Mouse (Mus musculus) activated CD4-positive, CD25-positive, alpha-beta regulatory T cell, adult 4 months (primary cell): ENCODE measurements around the gene Dhx8. TPM values are rescaled to one million over a fixed set of nuclear protein-coding genes. Genes with fewer than 3 reads are reported as not detected.

ENCODE experiments used
- ATAC-seq: one replicate; pipeline ENCODE4 v1.8.0; 2017
- polyA plus RNA-seq, 2 experiments: library from polyadenylated mRNA; unstranded; fragments of 100-300 nt; shearing (Covaris generic); gene quantifications; one replicate each; pipeline ENCODE4 v1.2.1; 2017

Dhx8 gene
- polyA plus RNA-seq, 2 experiments from 2014 or later: 23.6 to 25.5 TPM

- no peak for ATAC-seq
Measured at GRCm38 (mm10) chr11:101756616-101757015, 23.9 kb downstream of the Dhx8 start.

DNA sequence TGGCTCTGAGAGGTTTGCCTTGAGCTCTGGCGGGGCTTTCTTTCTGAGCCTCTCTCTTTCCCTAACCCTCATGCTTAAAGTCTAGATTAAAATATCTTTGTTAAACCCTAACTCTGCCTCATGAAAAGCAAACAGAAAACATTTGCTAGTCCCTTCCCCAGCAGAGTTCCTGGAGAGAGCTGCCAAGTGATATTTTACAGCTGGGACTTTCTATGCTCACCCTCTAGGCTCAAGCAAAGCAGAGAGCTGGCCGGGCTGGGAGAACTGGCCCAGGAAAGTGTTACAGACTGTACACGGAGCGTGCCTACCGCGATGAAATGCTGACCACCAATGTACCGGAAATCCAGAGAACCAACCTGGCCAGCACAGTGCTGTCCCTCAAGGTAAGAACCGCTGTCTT lies 24.6 kb downstream of the Dhx8 start:
- no peak for ATAC-seq

- no peak for ATAC-seq
Measured at GRCm38 (mm10) chr11:101758431-101758830, 25.7 kb downstream of the Dhx8 start.

DNA sequence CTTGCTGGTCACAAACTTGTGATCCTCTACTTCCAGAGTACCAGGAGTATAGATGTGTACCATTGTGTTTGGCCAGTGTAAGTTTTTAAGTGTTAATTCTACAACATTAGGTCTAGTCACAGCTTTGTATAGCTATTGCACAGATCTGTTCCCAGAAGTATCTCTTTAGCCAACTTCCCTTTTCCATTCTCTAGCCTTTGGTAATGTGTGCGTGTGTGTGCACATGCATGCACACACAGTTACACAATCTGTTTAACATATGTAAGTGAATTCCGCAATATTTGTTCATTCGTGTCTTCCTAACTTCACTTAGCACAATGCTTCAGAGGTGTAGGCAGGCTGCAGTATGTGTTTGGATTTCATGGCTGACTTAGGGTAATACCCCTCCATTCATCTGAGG lies 26.8 kb downstream of the Dhx8 start:
- no peak for ATAC-seq

GRCm38 (mm10) chr11:101763723-101764122 lies 31.0 kb downstream of the Dhx8 start:
- no peak for ATAC-seq

GRCm38 (mm10) chr11:101764546-101764945 lies 31.8 kb downstream of the Dhx8 start:
- ATAC-seq: no peak

GRCm38 (mm10) chr11:101767326-101767725 lies 34.6 kb downstream of the Dhx8 start:
- ATAC-seq: no peak

DNA sequence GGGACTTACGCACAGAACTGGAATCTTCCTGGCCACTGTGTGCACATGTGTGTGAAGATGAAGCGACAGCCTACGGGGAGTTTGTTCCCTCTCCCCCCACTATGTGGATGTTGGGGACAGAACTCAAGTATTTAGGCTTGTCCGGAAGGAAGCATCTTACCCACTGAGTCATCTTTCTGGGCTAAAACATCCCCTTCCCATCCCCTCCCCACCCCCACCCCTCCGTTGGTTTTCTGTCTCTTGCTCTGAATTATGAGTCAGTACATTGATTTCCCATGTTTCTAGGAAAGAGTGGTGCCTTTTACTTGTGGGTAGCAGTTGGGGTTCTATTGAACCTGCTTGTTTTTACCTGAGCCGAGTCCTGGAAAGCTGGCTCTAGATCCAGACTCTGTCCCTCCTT lies 36.0 kb downstream of the Dhx8 start:
- no peak for ATAC-seq

- ATAC-seq: no peak
Measured at GRCm38 (mm10) chr11:101770266-101770665, 37.5 kb downstream of the Dhx8 start.

- no peak for ATAC-seq
Measured at GRCm38 (mm10) chr11:101772027-101772426, 39.3 kb downstream of the Dhx8 start.

DNA sequence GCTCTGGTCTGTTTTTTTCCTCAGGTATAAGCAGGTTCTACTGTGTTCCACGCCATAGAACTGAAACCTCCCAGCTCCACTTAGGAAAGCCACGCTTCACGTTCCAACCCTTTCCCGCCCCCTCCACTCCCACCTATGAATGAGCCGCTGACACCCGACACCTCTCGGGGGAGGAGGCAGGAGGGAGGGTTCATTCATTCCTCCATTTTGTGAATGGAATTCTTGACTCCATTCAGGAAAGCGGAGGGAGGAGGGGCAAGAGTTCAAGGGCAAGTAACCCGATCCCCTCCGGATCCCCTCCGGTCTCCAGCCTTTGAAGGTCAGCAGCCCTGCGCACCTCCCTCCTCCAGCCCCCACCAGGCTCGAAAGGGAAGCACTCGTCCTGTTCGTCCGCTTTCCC lies 39.7 kb downstream of the Dhx8 start:
- no peak for ATAC-seq

DNA sequence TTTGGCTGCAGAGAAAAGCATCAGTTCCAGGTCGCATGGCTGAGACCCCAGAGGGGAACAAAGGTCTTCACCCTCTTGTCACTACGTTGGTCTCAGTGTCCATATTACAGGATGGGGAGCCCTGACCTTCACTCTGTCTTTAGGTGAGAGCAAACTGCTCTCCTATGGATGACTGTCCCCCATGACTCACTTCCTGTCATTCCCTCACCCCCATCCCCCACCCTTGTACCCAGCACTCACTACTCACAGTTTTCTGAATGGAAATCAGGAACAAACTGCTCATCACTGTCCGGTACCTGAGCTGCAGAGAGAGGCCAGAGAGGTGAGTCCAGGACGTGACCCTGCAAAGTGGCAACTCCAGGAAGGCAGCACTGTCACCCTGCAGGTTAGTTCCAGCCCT lies 44.1 kb downstream of the Dhx8 start:
- ATAC-seq: no peak

DNA sequence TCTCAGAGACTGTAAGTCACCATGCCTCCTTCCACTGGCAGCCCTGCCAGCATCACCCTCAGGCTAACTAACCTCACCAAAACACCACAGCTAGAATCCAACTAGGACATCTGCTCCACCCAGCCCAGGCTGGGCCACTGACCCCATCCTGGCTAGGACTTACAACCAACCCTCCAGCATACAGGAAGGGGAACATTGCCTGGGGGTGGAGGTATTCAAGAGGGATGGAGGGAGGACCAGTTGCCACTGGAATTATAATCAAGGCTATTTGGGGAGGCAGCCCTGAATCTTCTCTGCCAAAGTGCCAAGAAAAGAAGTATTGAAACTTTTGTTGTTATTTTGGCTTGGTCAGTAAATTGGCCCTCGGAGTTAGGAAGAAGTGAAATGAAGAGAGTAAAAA lies 50.4 kb downstream of the Dhx8 start:
- no peak for ATAC-seq

DNA sequence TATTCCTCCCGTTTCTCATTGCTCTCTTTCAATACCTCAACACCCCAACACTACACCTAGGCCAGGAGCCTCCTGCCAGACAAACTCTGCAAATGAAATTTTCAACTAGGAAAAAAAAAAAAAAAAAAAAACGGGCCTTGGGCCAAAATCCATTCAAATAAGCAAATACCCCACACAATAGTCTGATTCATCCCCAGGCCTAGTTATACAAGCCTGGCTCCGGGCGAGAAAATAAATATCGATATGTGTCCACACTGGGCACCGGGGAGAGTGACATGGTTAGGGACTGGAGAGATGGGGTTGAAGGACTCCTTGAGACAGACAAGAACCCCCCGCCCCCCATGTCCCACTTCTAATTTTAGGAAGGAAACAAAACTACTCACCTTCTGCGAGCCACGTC lies 50.9 kb downstream of the Dhx8 start:
- ATAC-seq: no peak

DNA sequence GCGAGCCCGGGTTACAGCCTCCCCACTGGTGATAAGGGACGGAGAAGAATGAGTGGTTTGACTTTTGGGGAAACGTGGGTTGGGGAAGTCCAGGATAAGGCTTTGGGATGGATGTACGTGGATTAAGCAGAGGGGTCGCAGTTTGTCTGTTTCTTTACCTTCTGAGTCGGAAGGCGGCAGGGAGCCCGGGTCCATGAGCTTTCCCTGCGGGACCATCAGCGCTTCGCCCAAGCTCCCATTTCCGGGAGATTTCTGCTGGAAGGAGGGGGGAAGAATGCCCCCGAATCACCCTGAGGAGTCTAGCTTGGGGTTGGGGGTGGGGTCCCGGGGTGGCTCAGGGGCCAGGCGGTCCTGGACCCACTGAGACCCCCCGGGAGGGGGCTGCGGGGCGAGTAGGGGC lies 51.4 kb downstream of the Dhx8 start:
- no peak for ATAC-seq

DNA sequence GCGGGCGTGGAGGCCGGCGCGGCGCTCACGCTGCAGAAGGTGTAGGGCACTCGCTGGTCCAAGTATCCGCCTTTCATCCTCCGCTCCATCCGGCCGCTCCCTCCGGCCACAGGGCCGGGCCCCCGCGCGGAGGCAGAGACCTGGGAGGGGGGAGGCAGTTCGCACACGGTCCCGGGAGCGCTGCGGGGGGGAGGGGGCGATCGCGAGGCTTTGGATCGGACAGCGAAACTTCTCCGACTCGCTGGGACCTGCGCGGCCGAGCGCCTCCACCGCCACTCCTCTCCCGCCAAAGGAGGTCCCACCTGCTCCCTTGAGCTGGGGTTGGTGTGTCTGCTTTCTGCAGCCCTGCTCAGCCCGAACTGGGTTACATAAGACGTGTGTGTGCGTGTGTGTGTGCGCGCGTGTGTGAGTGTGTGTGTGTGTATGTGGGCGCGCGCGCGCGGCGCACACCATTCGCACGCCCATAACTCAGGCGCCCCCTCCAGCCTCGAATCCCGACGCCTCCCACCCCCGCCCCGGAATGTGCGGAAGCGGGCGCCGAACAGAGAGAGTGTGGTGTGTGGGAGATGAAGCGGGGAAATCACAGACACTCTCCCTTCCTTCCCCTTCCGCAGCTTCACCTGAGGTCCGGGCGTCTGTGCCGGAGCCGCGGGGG lies 51.9 kb downstream of the Dhx8 start:
- no peak for ATAC-seq

- peak; percentile 90 for ATAC-seq
Measured at GRCm38 (mm10) chr11:101785143-101785851, 52.6 kb downstream of the Dhx8 start, which contains the start of gene Etv4. Gene Etv4 (minus strand): TSS chr11:101785371.

DNA sequence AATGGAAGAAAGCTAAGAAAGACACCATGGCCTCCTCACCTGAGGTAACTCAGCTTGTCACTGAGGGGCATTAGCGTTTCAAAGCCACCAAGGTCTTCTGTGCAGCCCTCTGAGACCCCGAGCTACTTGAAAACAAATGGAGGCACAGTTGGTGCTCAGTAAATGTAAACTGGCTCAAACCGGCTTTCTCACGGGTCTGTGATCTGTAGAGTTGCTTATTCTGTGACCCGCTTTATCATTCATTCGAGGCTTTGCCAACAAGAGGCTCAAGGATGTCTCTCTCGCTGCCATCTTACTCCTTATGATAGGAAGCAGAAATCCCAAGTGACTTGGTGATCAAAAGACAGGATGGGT lies 53.1 kb downstream of the Dhx8 start:
- ATAC-seq: no peak

- ATAC-seq: no peak
Measured at GRCm38 (mm10) chr11:101786651-101787050, 53.9 kb downstream of the Dhx8 start.

DNA sequence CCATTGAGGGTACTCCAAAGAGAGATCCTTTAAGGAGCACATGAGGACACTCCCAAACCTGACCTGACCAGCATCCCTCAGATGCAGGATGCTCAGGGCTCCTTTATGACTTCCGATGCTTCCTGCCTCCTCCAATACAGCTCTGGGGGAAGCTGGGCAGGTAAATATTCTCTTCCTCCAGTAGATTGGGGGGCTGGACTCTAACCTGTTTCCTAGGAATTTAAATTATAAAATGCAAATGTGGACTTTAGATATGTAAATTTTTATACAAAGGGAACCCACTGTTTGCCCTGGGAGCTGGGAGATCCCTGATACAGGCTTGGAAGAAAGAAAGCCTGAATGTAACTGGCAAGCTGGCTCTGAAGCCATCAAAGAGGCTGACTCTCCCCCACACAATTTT lies 54.7 kb downstream of the Dhx8 start:
- ATAC-seq: no peak

DNA sequence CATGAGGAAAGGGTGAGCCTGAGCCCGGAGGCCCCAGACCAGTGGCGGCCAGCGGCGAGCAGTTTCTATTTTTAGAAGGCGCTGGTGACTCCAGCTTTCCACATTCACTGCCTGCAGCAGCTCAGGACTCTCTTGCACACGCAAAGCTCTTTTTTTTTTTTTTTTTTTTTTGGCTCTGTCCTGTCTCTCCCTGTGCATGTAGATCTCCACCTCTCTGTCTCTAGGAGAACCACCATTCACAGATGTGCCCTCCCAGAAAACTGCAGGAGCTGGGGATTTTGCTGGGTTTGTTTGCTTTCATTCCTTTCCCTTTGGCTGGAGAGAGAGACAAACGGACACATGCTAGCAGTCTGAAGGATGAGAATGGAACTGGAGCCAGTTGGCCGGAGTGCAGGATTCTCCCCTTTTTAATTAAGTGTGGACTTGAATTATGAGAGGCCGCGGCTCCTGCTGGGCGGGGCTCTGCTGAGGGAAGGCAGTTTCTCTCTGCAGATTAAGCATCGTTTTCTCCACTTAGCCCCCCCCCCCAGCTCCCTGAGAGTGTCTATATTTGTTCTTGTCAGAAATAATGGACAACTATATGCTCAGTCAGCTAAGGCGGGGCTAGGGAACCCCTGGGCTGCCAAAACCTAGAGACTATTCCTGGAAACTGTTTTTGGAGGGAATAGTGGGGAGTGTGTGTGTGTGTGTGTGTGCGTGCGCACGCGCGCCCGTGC lies 58.2 kb downstream of the Dhx8 start:
- ATAC-seq: no peak

- no peak for ATAC-seq
Measured at GRCm38 (mm10) chr11:101797355-101797754, 64.6 kb downstream of the Dhx8 start.

DNA sequence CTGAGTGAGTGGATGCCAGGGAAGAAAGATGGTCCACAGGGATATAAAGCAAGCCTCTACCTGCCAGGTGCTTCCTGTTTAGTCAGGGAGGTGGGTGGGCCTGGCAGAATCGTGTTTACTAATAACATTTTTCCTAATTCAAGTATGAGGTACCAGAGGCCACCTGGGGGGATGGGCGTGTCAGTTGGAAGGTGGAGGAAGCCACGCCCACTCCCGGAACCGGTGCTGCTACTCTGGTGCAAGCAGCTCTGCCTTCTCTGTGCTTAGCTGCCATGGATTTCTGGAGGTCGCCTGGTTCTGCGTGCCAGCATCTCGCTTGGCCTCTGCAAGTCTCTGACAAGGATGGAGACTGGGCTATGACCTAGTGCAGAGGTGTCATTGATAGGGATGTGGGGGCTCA lies 65.4 kb downstream of the Dhx8 start:
- ATAC-seq: no peak

DNA sequence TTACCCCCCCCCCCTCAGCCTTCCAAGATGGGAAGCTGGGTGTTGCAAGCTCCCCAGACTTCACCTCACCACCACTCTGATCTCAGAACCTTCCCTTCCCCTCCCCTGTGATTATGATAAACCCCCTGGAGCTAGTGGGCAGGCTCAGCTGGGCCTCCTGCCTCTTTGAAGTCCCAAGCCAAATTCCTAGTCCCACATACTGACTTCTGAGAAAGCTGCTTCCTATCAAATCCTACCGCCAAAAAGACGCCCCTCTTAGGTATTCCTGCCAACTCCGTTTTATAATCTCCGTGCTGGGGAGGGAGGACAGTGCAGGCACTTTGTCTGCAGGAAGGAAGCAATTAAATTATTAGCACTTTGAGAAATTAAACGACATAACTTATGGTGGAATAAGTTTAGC lies 68.7 kb downstream of the Dhx8 start:
- no peak for ATAC-seq
